Mouse (Mus musculus) stomach, postnatal 0 days (tissue): ENCODE results near the gene Vmn1r85.

Experiments used
- CTCF ChIP-seq: IDR thresholded peaks from 2 replicates; pipeline ENCODE4 v1.5.1; 2016; ENCODE audit warnings: antibody characterized with exemption, low read depth, mild to moderate bottlenecking, moderate library complexity
- EP300 ChIP-seq: optimal IDR thresholded peaks from 2 replicates; pipeline ENCODE3; 2016; ENCODE audit warnings: antibody characterized with exemption

DNA sequence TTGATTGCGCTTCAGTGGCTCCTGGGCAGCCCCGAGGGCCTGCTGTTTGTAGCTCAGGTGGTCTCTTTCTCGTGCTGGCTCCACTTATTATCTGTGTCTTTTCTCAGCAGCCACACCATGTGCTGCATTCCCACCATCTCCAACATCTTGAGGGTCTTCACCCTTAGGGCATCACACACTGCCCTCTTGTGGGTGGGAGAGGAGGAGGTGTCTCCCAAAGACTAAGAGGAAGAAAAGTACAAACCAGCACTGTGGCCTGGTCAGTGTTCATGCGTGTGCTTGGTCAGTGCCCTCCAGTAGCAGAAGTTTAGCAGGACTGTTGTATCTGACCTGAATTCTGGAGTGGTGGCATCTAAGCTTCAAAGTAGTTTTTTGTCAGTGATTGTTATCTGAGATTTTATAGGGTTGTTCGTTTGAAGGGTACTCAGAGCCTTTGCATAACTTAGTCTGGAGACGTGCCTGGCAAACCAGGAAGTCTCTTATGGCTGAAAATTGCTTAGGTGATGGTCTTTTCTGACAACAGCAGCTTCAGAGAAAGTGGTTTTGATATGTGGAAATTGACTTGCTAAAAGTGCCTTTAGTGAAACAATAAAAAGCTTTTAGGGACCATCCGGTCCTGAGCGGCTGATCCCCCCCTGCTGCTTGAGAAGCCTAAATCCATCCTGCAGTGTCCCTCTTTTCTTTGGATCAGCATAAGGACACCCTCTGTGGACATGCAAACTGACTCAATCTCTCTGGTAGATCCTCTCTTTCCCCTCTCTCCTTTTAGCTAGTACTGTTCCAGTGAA, 37.9 kb downstream of the Vmn1r85 start:
- TF ChIP-seq CTCF (peak; percentile 40), EP300 (no peak)
